Mouse (Mus musculus) heart, adult 2 months (tissue): ENCODE measurements around the gene Msantd2. TPM values are rescaled to one million over a fixed set of nuclear protein-coding genes. Genes with fewer than 3 reads are reported as not detected.
A peak's percentile ranks its signal among the peaks of the same experiment; 100 is the strongest.

Source experiments
- DNase-seq, 2 experiments: peaks; one replicate each; pipeline ENCODE4 v3.0.0; 2021
- H3K27ac ChIP-seq: fragments of 200-600 bp; 2 replicates; pipeline ENCODE4 v1.8.1; 2022
- H3K27me3 ChIP-seq: fragments of 200-500 bp; 2 replicates; pipeline ENCODE4 v1.6.1; 2012; ENCODE audit warnings: mild to moderate bottlenecking, low read length, inconsistent platforms, mixed read lengths; ENCODE audit not compliant: control insufficient read depth, insufficient read depth
- H3K36me3 ChIP-seq: fragments of 200-500 bp; 2 replicates; pipeline ENCODE4 v1.6.1; 2012; ENCODE audit warnings: low read length, inconsistent platforms; ENCODE audit not compliant: control insufficient read depth, insufficient read depth
- H3K4me1 ChIP-seq: fragments of 200-500 bp; 2 replicates; pipeline ENCODE4 v1.6.1; 2011; ENCODE audit warnings: low read length; ENCODE audit not compliant: control insufficient read depth, insufficient read depth
- H3K4me3 ChIP-seq: fragments of 200-600 bp; 2 replicates; pipeline ENCODE4 v1.8.1; 2022
- H3K79me2 ChIP-seq: fragments of 200-500 bp; replicated peaks from 2 replicates; pipeline ENCODE4 v1.6.1; 2012; ENCODE audit warnings: mild to moderate bottlenecking, inconsistent platforms, low read length, moderate library complexity, mixed read lengths; ENCODE audit not compliant: control insufficient read depth, insufficient read depth
- H3K9ac ChIP-seq: fragments of 200-500 bp; 2 replicates; pipeline ENCODE4 v1.6.1; 2012; ENCODE audit warnings: low read depth, mild to moderate bottlenecking, control low read depth, inconsistent platforms, low read length, mixed read lengths
- CTCF ChIP-seq: fragments of 200-600 bp; IDR thresholded peaks from 2 replicates; pipeline ENCODE4 v1.8.1; 2022; ENCODE audit warnings: antibody characterized with exemption, mild to moderate bottlenecking, moderate library complexity
- EP300 ChIP-seq: fragments of 200-500 bp; IDR thresholded peaks from 2 replicates; pipeline ENCODE4 v1.6.1; 2011; ENCODE audit warnings: low read depth, low read length, control low read depth; ENCODE audit not compliant: insufficient read depth
- POLR2A ChIP-seq: fragments of 200-500 bp; IDR thresholded peaks from 2 replicates; pipeline ENCODE4 v1.6.1; 2011; ENCODE audit warnings: mild to moderate bottlenecking, low read depth, low read length, control low read depth; ENCODE audit not compliant: insufficient read depth
- WGBS: fragments of 180-500 bp; shearing (Covaris S2); methylation state at CpG from one replicate; pipeline ENCODE4 v1.1.7; 2018; 5-methylcytosine and 5-hydroxymethylcytosine counted together
- intact Hi-C: fragments of 180-260 bp; cut with DNase I; formaldehyde crosslinking; loops from one replicate; pipeline ENCODE4 v1.15.1; 2025
- polyA plus RNA-seq: library from polyadenylated mRNA; depleted of rRNA; stranded (reverse); fragments of >200 nt; gene quantifications from 2 replicates; pipeline ENCODE4 v1.2.3, GENCODE M21; 2012
- total RNA-seq, 2 experiments: library from RNA; stranded (reverse); gene quantifications; 2 replicates each; pipeline ENCODE4 v1.2.3; 2021

Gene Msantd2
- total and polyA plus RNA-seq, 3 experiments = 6.4 to 10.7 (median 7.1) TPM

GRCm38 (mm10) chr9:37512097-37512496 is 23.0 kb downstream of the Msantd2 start:
- Histone ChIP-seq H3K79me2 (peaks cover 5% of the 10 kb centered on the region; the same call in 1 of the 2 replicates), H3K4me1 (no peaks in the 10 kb centered on the region; the same call in 1 of the 2 replicates), H3K27ac (no peak overlapping the region), H3K4me3 (no peak overlapping the region), H3K27me3 (no peaks in the 10 kb centered on the region), H3K36me3 (no peaks in the 10 kb centered on the region), H3K9ac (no peak overlapping the region)
- TF ChIP-seq EP300 (no peak), CTCF (peak; percentile 60), POLR2A (no peak)
- DNase-seq = no peak
- 92% methylated on average over 2 of the region's 2 CpGs for WGBS
- intact Hi-C loops = no loop called here

- intact Hi-C loops = no loop called here
- no peak overlapping the region for H3K27ac ChIP-seq
Measured at GRCm38 (mm10) chr9:37514456-37514855, 25.3 kb downstream of the Msantd2 start.

GRCm38 (mm10) chr9:37517467-37517866 is 28.3 kb downstream of the Msantd2 start:
- no peak for DNase-seq
- intact Hi-C loops = no loop called here
- Histone ChIP-seq H3K27ac (no peak overlapping the region), H3K9ac (no peak overlapping the region), H3K36me3 (no peaks in the 10 kb centered on the region), H3K27me3 (no peaks in the 10 kb centered on the region), H3K4me3 (no peak overlapping the region), H3K79me2 (peaks cover 3% of the 10 kb centered on the region; the same call in 1 of the 2 replicates), H3K4me1 (no peaks in the 10 kb centered on the region; the same call in 1 of the 2 replicates)
- TF ChIP-seq EP300 (no peak), CTCF (no peak), POLR2A (no peak)
- WGBS = 22% methylated on average over 1 of the region's 1 CpGs

More at GRCm38 (mm10) chr9:37514456-37514855, 25.3 kb downstream of the Msantd2 start:
- Histone ChIP-seq H3K9ac (no peak overlapping the region), H3K4me1 (no peaks in the 10 kb centered on the region; the same call in 1 of the 2 replicates), H3K27me3 (no peaks in the 10 kb centered on the region), H3K79me2 (peaks cover 4% of the 10 kb centered on the region; the same call in 1 of the 2 replicates), H3K4me3 (no peak overlapping the region), H3K36me3 (no peaks in the 10 kb centered on the region)
- TF ChIP-seq CTCF (no peak), POLR2A (no peak), EP300 (no peak)
- WGBS = 70% methylated on average over 3 of the region's 3 CpGs
- DNase-seq = no peak

GRCm38 (mm10) chr9:37518991-37519390 is 29.9 kb downstream of the Msantd2 start:
- H3K79me2 ChIP-seq = peaks cover 3% of the 10 kb centered on the region; the same call in 1 of the 2 replicates
- no peaks in the 10 kb centered on the region; the same call in 1 of the 2 replicates for H3K4me1 ChIP-seq
- H3K9ac ChIP-seq = no peak overlapping the region
- no peak for DNase-seq
- H3K4me3 ChIP-seq = no peak overlapping the region
- WGBS = 95% methylated on average over 8 of the region's 8 CpGs
- H3K36me3 ChIP-seq = no peaks in the 10 kb centered on the region
- no peak for TF ChIP-seq CTCF
- no peak for TF ChIP-seq POLR2A
- TF ChIP-seq EP300 = no peak
- intact Hi-C loops = no loop called here
- H3K27me3 ChIP-seq = no peaks in the 10 kb centered on the region
- H3K27ac ChIP-seq = no peak overlapping the region

GRCm38 (mm10) chr9:37519995-37520394 is 30.9 kb downstream of the Msantd2 start:
- H3K4me1 ChIP-seq = no peaks in the 10 kb centered on the region; the same call in 1 of the 2 replicates
- no peak overlapping the region for H3K9ac ChIP-seq
- H3K27me3 ChIP-seq = no peaks in the 10 kb centered on the region
- WGBS = 82% methylated on average over 2 of the region's 2 CpGs
- intact Hi-C loops = no loop called here
- H3K27ac ChIP-seq = no peak overlapping the region
- H3K4me3 ChIP-seq = no peak overlapping the region
- TF ChIP-seq EP300 = no peak
- no peak for TF ChIP-seq CTCF
- TF ChIP-seq POLR2A = no peak
- peaks cover 3% of the 10 kb centered on the region; the same call in 1 of the 2 replicates for H3K79me2 ChIP-seq
- no peaks in the 10 kb centered on the region for H3K36me3 ChIP-seq
- no peak for DNase-seq

GRCm38 (mm10) chr9:37525461-37525860 is 36.3 kb downstream of the Msantd2 start:
- intact Hi-C loops = no loop called here
- no peaks in the 10 kb centered on the region for H3K36me3 ChIP-seq
- no peak overlapping the region for H3K9ac ChIP-seq
- H3K27ac ChIP-seq = no peak overlapping the region
- 68% methylated on average over 2 of the region's 2 CpGs for WGBS
- no peak for TF ChIP-seq CTCF
- peaks cover 1% of the 10 kb centered on the region; the same call in 1 of the 2 replicates for H3K4me1 ChIP-seq
- no peaks in the 10 kb centered on the region for H3K27me3 ChIP-seq
- DNase-seq = no peak
- H3K4me3 ChIP-seq = no peak overlapping the region
- no peaks in the 10 kb centered on the region for H3K79me2 ChIP-seq
